Mouse (Mus musculus) midbrain, embryonic 12.5 days (tissue): ENCODE results near the gene Cdc42se2. TPM values are rescaled to one million over a fixed set of nuclear protein-coding genes. Genes with fewer than 3 reads are reported as not detected.

Experiments
- ATAC-seq: fragments of 200-750 bp; cut with Nextera tagmentation; 2 replicates; pipeline ENCODE4 v1.8.0; 2017; ENCODE audit warnings: low read depth, moderate TSS enrichment, moderate library complexity; ENCODE audit not compliant: low FRiP score
- H3K27ac ChIP-seq: fragments of 300-500 bp; sonication (generic); replicated peaks from 2 replicates; pipeline ENCODE4 v1.5.1; 2016; ENCODE audit warnings: mild to moderate bottlenecking
- H3K27me3 ChIP-seq: fragments of 300-500 bp; sonication (generic); 2 replicates; pipeline ENCODE4 v1.6.1; 2016; ENCODE audit warnings: mild to moderate bottlenecking
- H3K36me3 ChIP-seq: fragments of 300-500 bp; sonication (generic); 2 replicates; pipeline ENCODE4 v1.6.1; 2016
- H3K4me1 ChIP-seq: fragments of 300-500 bp; sonication (generic); 2 replicates; pipeline ENCODE4 v1.6.1; 2016
- H3K4me2 ChIP-seq: fragments of 300-500 bp; sonication (generic); replicated peaks from 2 replicates; pipeline ENCODE4 v1.6.1; 2016; ENCODE audit warnings: mild to moderate bottlenecking, moderate library complexity
- H3K4me3 ChIP-seq: fragments of 300-500 bp; sonication (generic); 2 replicates; pipeline ENCODE4 v1.5.1; 2016; ENCODE audit warnings: mild to moderate bottlenecking
- H3K9ac ChIP-seq: fragments of 300-500 bp; sonication (generic); replicated peaks from 2 replicates; pipeline ENCODE4 v1.6.1; 2016; ENCODE audit warnings: mild to moderate bottlenecking, moderate library complexity
- H3K9me3 ChIP-seq: fragments of 300-500 bp; sonication (generic); 2 replicates; pipeline ENCODE4 v1.6.1; 2016; ENCODE audit warnings: mild to moderate bottlenecking
- WGBS: fragments of 180-500 bp; shearing (Covaris S2); methylation state at CpG from one replicate; pipeline ENCODE4 v1.1.7; 2016; 5-methylcytosine and 5-hydroxymethylcytosine counted together
- polyA plus RNA-seq: library from polyadenylated mRNA; unstranded; fragments of >200 nt; fragmentation: Nextera tagmentation; extraction: Ambion mirVana; gene quantifications from 2 replicates; pipeline ENCODE4 v1.2.1, GENCODE M21; 2016

Gene Cdc42se2
- polyA plus RNA-seq, 1 experiment from 2014 or later: 251 TPM

- H3K36me3 ChIP-seq: peaks cover 83% of the 10 kb centered on the region
- no peak for ATAC-seq
- no peak overlapping the region for H3K27ac ChIP-seq
- H3K4me1 ChIP-seq: peaks cover 8% of the 10 kb centered on the region
- H3K4me2 ChIP-seq: no peak overlapping the region
- WGBS: 93% methylated on average over 6 of the region's 6 CpGs
- H3K9ac ChIP-seq: no peak overlapping the region
- no peaks in the 10 kb centered on the region for H3K9me3 ChIP-seq
- H3K4me3 ChIP-seq: no peak overlapping the region
- H3K27me3 ChIP-seq: no peaks in the 10 kb centered on the region
These were observed 65.4 kb downstream of the Cdc42se2 start for GRCm38 (mm10) chr11:54722057-54722456.

GRCm38 (mm10) chr11:54718601-54719000 lies 68.9 kb downstream of the Cdc42se2 start:
- H3K9me3 ChIP-seq: no peaks in the 10 kb centered on the region
- H3K27ac ChIP-seq: no peak overlapping the region
- peaks cover 85% of the 10 kb centered on the region for H3K36me3 ChIP-seq

GRCm38 (mm10) chr11:54717893-54718292 lies 69.6 kb downstream of the Cdc42se2 start:
- Histone ChIP-seq H3K36me3 (peaks cover 79% of the 10 kb centered on the region), H3K27me3 (no peaks in the 10 kb centered on the region), H3K9ac (no peak overlapping the region), H3K27ac (no peak overlapping the region), H3K4me3 (no peak overlapping the region), H3K9me3 (no peaks in the 10 kb centered on the region), H3K4me2 (no peak overlapping the region), H3K4me1 (no peaks in the 10 kb centered on the region)
- no peak for ATAC-seq
- 88% methylated on average over 3 of the region's 3 CpGs for WGBS

More at GRCm38 (mm10) chr11:54718601-54719000, 68.9 kb downstream of the Cdc42se2 start:
- Histone ChIP-seq H3K4me1 (no peaks in the 10 kb centered on the region), H3K4me3 (no peak overlapping the region), H3K9ac (no peak overlapping the region), H3K4me2 (no peak overlapping the region), H3K27me3 (no peaks in the 10 kb centered on the region)
- no peak for ATAC-seq
- WGBS: 89% methylated on average over 3 of the region's 3 CpGs

- Histone ChIP-seq H3K27me3 (no peaks in the 10 kb centered on the region), H3K36me3 (peaks cover 36% of the 10 kb centered on the region)
These were observed 74.6 kb downstream of the Cdc42se2 start for GRCm38 (mm10) chr11:54712849-54713248.

GRCm38 (mm10) chr11:54710512-54711293 lies 76.8 kb downstream of the Cdc42se2 start:
- Histone ChIP-seq H3K4me1 (no peaks in the 10 kb centered on the region), H3K36me3 (peaks cover 19% of the 10 kb centered on the region), H3K4me2 (no peak overlapping the region), H3K27me3 (no peaks in the 10 kb centered on the region), H3K9me3 (no peaks in the 10 kb centered on the region), H3K4me3 (no peak overlapping the region), H3K27ac (no peak overlapping the region), H3K9ac (no peak overlapping the region)
- no peak for ATAC-seq
- WGBS: 92% methylated on average over 4 of the region's 4 CpGs

More at GRCm38 (mm10) chr11:54712849-54713248, 74.6 kb downstream of the Cdc42se2 start:
- Histone ChIP-seq H3K9ac (no peak overlapping the region), H3K4me3 (no peak overlapping the region), H3K4me2 (no peak overlapping the region), H3K9me3 (no peaks in the 10 kb centered on the region), H3K27ac (no peak overlapping the region), H3K4me1 (no peaks in the 10 kb centered on the region)
- WGBS: 78% methylated on average over 2 of the region's 2 CpGs
- no peak for ATAC-seq

- no peak for ATAC-seq
- Histone ChIP-seq H3K9me3 (no peaks in the 10 kb centered on the region), H3K9ac (no peak overlapping the region), H3K4me1 (peaks cover 1% of the 10 kb centered on the region), H3K4me3 (no peak overlapping the region), H3K36me3 (peaks cover 10% of the 10 kb centered on the region; the same call in 1 of the 2 replicates), H3K27me3 (no peaks in the 10 kb centered on the region), H3K4me2 (no peak overlapping the region), H3K27ac (no peak overlapping the region)
- 67% methylated on average over 2 of the region's 2 CpGs for WGBS
These were observed 77.8 kb downstream of the Cdc42se2 start for GRCm38 (mm10) chr11:54709645-54710044.

GRCm38 (mm10) chr11:54708153-54708552 lies 79.3 kb downstream of the Cdc42se2 start:
- Histone ChIP-seq H3K4me3 (no peak overlapping the region), H3K27me3 (no peaks in the 10 kb centered on the region), H3K4me1 (peaks cover 13% of the 10 kb centered on the region), H3K9ac (no peak overlapping the region), H3K36me3 (0 out of 2 replicates have a peak, but pooled peaks cover 4% of the 10 kb centered on the region), H3K27ac (no peak overlapping the region), H3K4me2 (no peak overlapping the region), H3K9me3 (no peaks in the 10 kb centered on the region)
- 95% methylated on average over 2 of the region's 2 CpGs for WGBS
- no peak for ATAC-seq

GRCm38 (mm10) chr11:54703306-54703705 lies 84.2 kb downstream of the Cdc42se2 start:
- H3K27ac ChIP-seq: no peak overlapping the region
- 33% methylated on average over 4 of the region's 4 CpGs for WGBS
- H3K4me3 ChIP-seq: no peak overlapping the region
- no peaks in the 10 kb centered on the region for H3K9me3 ChIP-seq
- H3K36me3 ChIP-seq: 0 out of 2 replicates have a peak, but pooled peaks cover 2% of the 10 kb centered on the region
- H3K27me3 ChIP-seq: no peaks in the 10 kb centered on the region
- no peak for ATAC-seq
- H3K4me1 ChIP-seq: peaks cover 13% of the 10 kb centered on the region
- no peak overlapping the region for H3K4me2 ChIP-seq
- H3K9ac ChIP-seq: no peak overlapping the region

GRCm38 (mm10) chr11:54701848-54702247 lies 85.6 kb downstream of the Cdc42se2 start:
- H3K9me3 ChIP-seq: no peaks in the 10 kb centered on the region
- H3K27ac ChIP-seq: no peak overlapping the region
- H3K9ac ChIP-seq: no peak overlapping the region
- H3K4me2 ChIP-seq: no peak overlapping the region
- no peak overlapping the region for H3K4me3 ChIP-seq
- H3K4me1 ChIP-seq: peaks cover 13% of the 10 kb centered on the region
- no peaks in the 10 kb centered on the region for H3K27me3 ChIP-seq
- no peak for ATAC-seq
- H3K36me3 ChIP-seq: peaks cover 11% of the 10 kb centered on the region
- 96% methylated on average over 8 of the region's 8 CpGs for WGBS

- no peak overlapping the region for H3K9ac ChIP-seq
- H3K27ac ChIP-seq: no peak overlapping the region
- H3K4me2 ChIP-seq: no peak overlapping the region
- ATAC-seq: no peak
- H3K9me3 ChIP-seq: no peaks in the 10 kb centered on the region
- 90% methylated on average over 3 of the region's 3 CpGs for WGBS
- no peak overlapping the region for H3K4me3 ChIP-seq
- peaks cover 27% of the 10 kb centered on the region for H3K36me3 ChIP-seq
- H3K27me3 ChIP-seq: no peaks in the 10 kb centered on the region
- H3K4me1 ChIP-seq: peaks cover 13% of the 10 kb centered on the region
These were observed 87.5 kb downstream of the Cdc42se2 start for GRCm38 (mm10) chr11:54699972-54700371.

- no peak overlapping the region for H3K9ac ChIP-seq
- 94% methylated on average over 7 of the region's 7 CpGs for WGBS
- no peaks in the 10 kb centered on the region for H3K27me3 ChIP-seq
- peaks cover 32% of the 10 kb centered on the region for H3K36me3 ChIP-seq
- H3K4me2 ChIP-seq: no peak overlapping the region
- no peak overlapping the region for H3K27ac ChIP-seq
- 0 out of 2 replicates have a peak, but pooled peaks cover 2% of the 10 kb centered on the region for H3K4me1 ChIP-seq
- H3K4me3 ChIP-seq: no peak overlapping the region
- H3K9me3 ChIP-seq: no peaks in the 10 kb centered on the region
- no peak for ATAC-seq
These were observed 88.8 kb downstream of the Cdc42se2 start for GRCm38 (mm10) chr11:54698636-54699035.

GRCm38 (mm10) chr11:54697611-54698010 lies 89.9 kb downstream of the Cdc42se2 start:
- Histone ChIP-seq H3K27ac (no peak overlapping the region), H3K4me3 (no peak overlapping the region), H3K4me1 (no peaks in the 10 kb centered on the region), H3K9me3 (no peaks in the 10 kb centered on the region), H3K36me3 (peaks cover 37% of the 10 kb centered on the region), H3K4me2 (no peak overlapping the region), H3K27me3 (no peaks in the 10 kb centered on the region), H3K9ac (no peak overlapping the region)
- 85% methylated on average over 5 of the region's 5 CpGs for WGBS
- ATAC-seq: no peak
